Mouse (Mus musculus) layer of hippocampus, adult 2 months (tissue): ENCODE results near the gene Gatad2a. TPM values are rescaled to one million over a fixed set of nuclear protein-coding genes. Genes with fewer than 3 reads are reported as not detected.
"Not testable (repeated sequence)": the region's sequence is repeated elsewhere in the genome, so short reads cannot be mapped to it uniquely, and the experiment has no call there.

Experiments used
- DNase-seq, 2 experiments: peaks; one replicate each; pipeline ENCODE4 v3.0.0; 2022; ENCODE audit warnings: low spot score in 2 of 2
- H3K27ac ChIP-seq: fragments of 200-600 bp; 2 replicates; pipeline ENCODE4 v1.8.1; 2022
- H3K4me3 ChIP-seq: fragments of 200-600 bp; 2 replicates; pipeline ENCODE4 v1.8.1; 2022; ENCODE audit warnings: mild to moderate bottlenecking
- CTCF ChIP-seq: fragments of 200-600 bp; conservative IDR thresholded peaks from 2 replicates; pipeline ENCODE4 v1.8.1; 2022; ENCODE audit warnings: antibody characterized with exemption, mild to moderate bottlenecking, moderate library complexity
- total RNA-seq, 2 experiments: library from RNA; stranded (reverse); gene quantifications; 2 replicates each; pipeline ENCODE4 v1.2.3; 2021

Gatad2a gene
- total RNA-seq, 2 experiments from 2014 or later: 29.7 to 32.4 TPM

GRCm38 (mm10) chr8:70005178-70005577 is 9.0 kb upstream of the Gatad2a start:
- H3K4me3 ChIP-seq: no peak overlapping the region
- H3K27ac ChIP-seq: no peak overlapping the region
- DNase-seq: no peak
- no peak for TF ChIP-seq CTCF

GRCm38 (mm10) chr8:70004345-70004744 is 8.2 kb upstream of the Gatad2a start:
- no peak for DNase-seq
- Histone ChIP-seq H3K4me3 (no peak overlapping the region), H3K27ac (no peak overlapping the region)
- TF ChIP-seq CTCF: no peak

- H3K4me3 ChIP-seq: no peak overlapping the region
- peak; percentile 20; the same call in 1 of the 2 replicates for TF ChIP-seq CTCF
- no peak for DNase-seq
- H3K27ac ChIP-seq: no peak overlapping the region
Observed at GRCm38 (mm10) chr8:70003204-70003657, 7.0 kb upstream of the Gatad2a start.

GRCm38 (mm10) chr8:70001892-70002191 is 5.7 kb upstream of the Gatad2a start:
- H3K27ac ChIP-seq: not testable (repeated sequence)

GRCm38 (mm10) chr8:70001176-70001891 is 5.2 kb upstream of the Gatad2a start:
- DNase-seq: peak in 1 of 2 experiments; percentile 14
- H3K4me3 ChIP-seq: no peak overlapping the region
- H3K27ac ChIP-seq: 0 out of 2 replicates have a peak overlapping the region, but pooled peaks have one; percentile 48
- TF ChIP-seq CTCF: peak; percentile 78

More at GRCm38 (mm10) chr8:70001892-70002191, 5.7 kb upstream of the Gatad2a start:
- DNase-seq, H3K4me3 ChIP-seq: not testable (repeated sequence)

- no peak for TF ChIP-seq CTCF
- DNase-seq: no peak
- Histone ChIP-seq H3K27ac (no peak overlapping the region), H3K4me3 (no peak overlapping the region)
Observed at GRCm38 (mm10) chr8:70000226-70000625, 4.0 kb upstream of the Gatad2a start.

- no peak for DNase-seq
- no peak overlapping the region for H3K27ac ChIP-seq
- no peak overlapping the region for H3K4me3 ChIP-seq
- TF ChIP-seq CTCF: no peak
Observed at GRCm38 (mm10) chr8:69999236-69999635, 3.1 kb upstream of the Gatad2a start.

- no peak for DNase-seq
- no peak overlapping the region for H3K27ac ChIP-seq
- TF ChIP-seq CTCF: no peak
- H3K4me3 ChIP-seq: no peak overlapping the region
Observed at GRCm38 (mm10) chr8:69998706-69999105, 2.5 kb upstream of the Gatad2a start.

- TF ChIP-seq CTCF: no peak
- Histone ChIP-seq H3K27ac (peak overlapping the region; percentile 84), H3K4me3 (peak overlapping the region; percentile 90)
- DNase-seq: no peak
Observed at GRCm38 (mm10) chr8:69996589-69997285, 553 bp upstream of the Gatad2a start.

- TF ChIP-seq CTCF: no peak
- Histone ChIP-seq H3K4me3 (peak overlapping the region; percentile 90), H3K27ac (peak overlapping the region; percentile 71)
- DNase-seq: no peak
Observed at GRCm38 (mm10) chr8:69995422-69995775, 785 bp downstream of the Gatad2a start.

- not testable (repeated sequence) for DNase-seq, H3K4me3 ChIP-seq, H3K27ac ChIP-seq
Observed at GRCm38 (mm10) chr8:69988936-69989335, 7.2 kb downstream of the Gatad2a start.

- no peak for DNase-seq
- Histone ChIP-seq H3K4me3 (no peak overlapping the region), H3K27ac (no peak overlapping the region)
- TF ChIP-seq CTCF: no peak
Observed at GRCm38 (mm10) chr8:69987744-69988143, 8.4 kb downstream of the Gatad2a start.

- no peak for TF ChIP-seq CTCF
- Histone ChIP-seq H3K27ac (no peak overlapping the region), H3K4me3 (no peak overlapping the region)
- DNase-seq: no peak
Observed at GRCm38 (mm10) chr8:69984876-69985553, 11.2 kb downstream of the Gatad2a start.

GRCm38 (mm10) chr8:69978456-69978855 is 17.7 kb downstream of the Gatad2a start:
- H3K27ac ChIP-seq: no peak overlapping the region
- no peak for DNase-seq
- no peak overlapping the region for H3K4me3 ChIP-seq

More at GRCm38 (mm10) chr8:69978456-69978855, 17.7 kb downstream of the Gatad2a start:
- no peak for TF ChIP-seq CTCF
